In the genomic region with DNA sequence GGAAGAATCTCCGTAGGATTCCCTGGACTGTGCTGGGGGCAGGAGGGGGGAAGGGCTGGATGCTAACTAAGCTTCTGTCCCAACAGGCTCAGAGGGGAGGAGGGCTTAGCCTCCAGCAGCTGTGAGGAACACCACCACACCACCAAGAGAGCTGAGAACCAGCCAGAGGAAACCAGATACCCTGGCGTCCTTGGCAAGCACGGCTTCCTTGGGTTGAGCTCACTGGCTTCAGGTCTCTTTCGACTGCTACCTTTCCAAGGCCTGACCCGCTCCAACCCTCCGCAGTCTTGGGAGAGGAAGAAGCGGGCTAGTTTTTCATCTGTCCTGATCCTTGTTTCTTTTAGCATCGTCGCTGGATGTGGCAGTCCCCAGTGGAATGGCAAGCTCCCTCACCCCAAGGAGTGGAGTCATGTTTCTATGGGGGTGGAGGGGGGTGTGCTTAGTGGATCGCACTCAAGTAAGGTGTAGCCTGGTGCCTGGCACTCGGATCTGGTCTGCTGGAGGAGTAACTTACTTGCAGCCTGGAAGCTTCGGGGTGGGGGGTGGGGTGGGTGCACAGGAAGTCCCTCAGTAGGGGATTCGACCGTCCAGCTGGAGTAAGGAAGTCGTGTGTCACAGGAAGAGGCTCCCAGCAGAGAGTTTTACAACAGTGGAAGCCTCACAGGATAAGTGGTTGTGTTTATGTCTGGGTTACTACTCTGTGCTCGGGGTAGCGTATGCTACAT, we compare ENCODE assay signal across 8 mouse cellular contexts. TPM values are rescaled to one million over a fixed set of nuclear protein-coding genes. Genes with fewer than 3 reads are reported as not detected.
A peak's percentile ranks its signal among the peaks of the same experiment; 100 is the strongest.
DNase-seq lines count a peak whose midpoint lies in the region; ATAC-seq and TF ChIP-seq lines count a peak whose summit lies in the region.

No protein-coding gene starts in this region.

- H3K36me3 ChIP-seq in hindbrain, postnatal 0 days (ENCODE audit: insufficient read depth, low read length): no peaks in the 10 kb centered on the region
- peaks cover under 1% of the 10 kb centered on the region; the same call in 1 of the 2 replicates for H3K36me3 ChIP-seq in liver, embryonic 15.5 days (replicated peaks)
- H3K36me3 ChIP-seq in neural tube, embryonic 15.5 days: no peaks in the 10 kb centered on the region

- 24% methylated on average over 17 of the region's 17 CpGs for WGBS in hindbrain, postnatal 0 days
- WGBS in liver, embryonic 15.5 days (ENCODE audit: insufficient replicate concordance): 10% methylated on average over 17 of the region's 17 CpGs
- 21% methylated on average over 17 of the region's 17 CpGs for WGBS in neural tube, embryonic 15.5 days

- H3K4me1 ChIP-seq in hindbrain, postnatal 0 days (ENCODE audit: insufficient read depth, low read length): peaks cover 19% of the 10 kb centered on the region
- H3K4me1 ChIP-seq in liver, embryonic 15.5 days (replicated peaks): peaks cover 49% of the 10 kb centered on the region
- H3K4me1 ChIP-seq in neural tube, embryonic 15.5 days: peaks cover 31% of the 10 kb centered on the region

- H3K27me3 ChIP-seq in hindbrain, postnatal 0 days (ENCODE audit: insufficient read depth, low read length): no peaks in the 10 kb centered on the region
- H3K27me3 ChIP-seq in liver, embryonic 15.5 days: no peaks in the 10 kb centered on the region
- no peaks in the 10 kb centered on the region for H3K27me3 ChIP-seq in neural tube, embryonic 15.5 days (replicated peaks)

- H3K9me3 ChIP-seq in hindbrain, postnatal 0 days (ENCODE audit: low read length): no peaks in the 10 kb centered on the region
- H3K9me3 ChIP-seq in liver, embryonic 15.5 days (replicated peaks): no peaks in the 10 kb centered on the region
- no peaks in the 10 kb centered on the region for H3K9me3 ChIP-seq in neural tube, embryonic 15.5 days (replicated peaks)

- peak overlapping the region; percentile 21; the same call in 1 of the 2 replicates for H3K4me2 ChIP-seq in hindbrain, postnatal 0 days (ENCODE audit: low read depth, low read length)
- peak overlapping the region; percentile 94 for H3K4me2 ChIP-seq in liver, embryonic 15.5 days
- peak overlapping the region; percentile 26 for H3K4me2 ChIP-seq in neural tube, embryonic 15.5 days

- no peak overlapping the region for H3K4me3 ChIP-seq in hindbrain, postnatal 0 days (ENCODE audit: low read length)
- H3K4me3 ChIP-seq in liver, embryonic 15.5 days (replicated peaks): peak overlapping the region; percentile 97
- H3K4me3 ChIP-seq in neural tube, embryonic 15.5 days (replicated peaks): no peak overlapping the region

- no peak for TF ChIP-seq CTCF in hindbrain, postnatal 0 days (IDR thresholded peaks at IDR 0.05; ENCODE audit: low read depth)

- DNase-seq in ovary, postnatal 10 days (ENCODE audit: low spot score): peak; percentile 24
- DNase-seq in ovary, adult 18-20 months (ENCODE audit: low spot score): no peak
- DNase-seq in gastrocnemius, postnatal 25 days: peak; percentile 88
- no peak for DNase-seq in hindbrain, postnatal 0 days (ENCODE audit: low spot score)
- DNase-seq in adrenal gland, adult 8-10 months: no peak
- no peak for DNase-seq in right cerebral cortex, postnatal 4 days

- H3K9ac ChIP-seq in hindbrain, postnatal 0 days (replicated peaks; ENCODE audit: low read length): 0 out of 2 replicates have a peak overlapping the region, but pooled peaks have one; percentile 17
- H3K9ac ChIP-seq in liver, embryonic 15.5 days: peak overlapping the region; percentile 42
- no peak overlapping the region for H3K9ac ChIP-seq in neural tube, embryonic 15.5 days (replicated peaks)

- H3K27ac ChIP-seq in hindbrain, postnatal 0 days: peak overlapping the region; percentile 54; the same call in 1 of the 2 replicates
- H3K27ac ChIP-seq in liver, embryonic 15.5 days (replicated peaks): peak overlapping the region; percentile 97
- peak overlapping the region; percentile 99 for H3K27ac ChIP-seq in neural tube, embryonic 15.5 days (replicated peaks)

- ATAC-seq in hindbrain, postnatal 0 days: no peak
- ATAC-seq in liver, embryonic 15.5 days (ENCODE audit: insufficient read depth): no peak
- ATAC-seq in neural tube, embryonic 15.5 days (ENCODE audit: low FRiP score): no peak

RNA-seq across cellular contexts. Expression of gene Ssbp3, which starts 2.6 kb away (rescaled TPM):
- total RNA-seq in gastrocnemius, postnatal 25 days (2021): 10 to 100 TPM; 18.7 to 19.5 TPM
- total RNA-seq in hindbrain, postnatal 0 days (2014; rRNA removed): 155 and 156 TPM in 2 replicates
- 102 and 108 TPM in 2 replicates for polyA plus RNA-seq in hindbrain, postnatal 0 days (2015; fragmentation: Nextera tagmentation; extraction: Ambion mirVana)
- 45.7 and 50.5 TPM in 2 replicates for polyA plus RNA-seq in liver, embryonic 15.5 days (2015; fragmentation: Nextera tagmentation; extraction: Ambion mirVana)
- 118 and 130 TPM in 2 replicates for polyA plus RNA-seq in neural tube, embryonic 15.5 days (2015; fragmentation: Nextera tagmentation; extraction: Ambion mirVana)
- 100 to 1,000 TPM in 2 of 4 experiments, 10 to 100 TPM in 2; 70.3 to 121 (median 101) TPM for total RNA-seq in adrenal gland, adult 8-10 months (2022)

Comparison
In these comparisons a context has a peak if more than half of its experiments do, and no peak if none do; other contexts are left out.
1. DNase-seq: peak in ovary, postnatal 10 days (single experiment) and gastrocnemius, postnatal 25 days (single experiment); none in ovary, adult 18-20 months (single experiment), hindbrain, postnatal 0 days (single experiment), adrenal gland, adult 8-10 months (single experiment) and right cerebral cortex, postnatal 4 days (single experiment).
2. H3K4me2 ChIP-seq: peak in every context shown above with its lines; median percentile 94 in liver, embryonic 15.5 days; 26 in neural tube, embryonic 15.5 days; 21 in hindbrain, postnatal 0 days.
3. Peak in every context shown above with its lines, with median percentiles within 50 percentile points of each other: H3K27ac ChIP-seq.